Mouse (Mus musculus) cerebellum, adult 2 months (tissue): Measurements from ENCODE around the gene F8a. TPM values are rescaled to one million over a fixed set of nuclear protein-coding genes. Genes with fewer than 3 reads are reported as not detected.

Source experiments
- polyA plus RNA-seq: library from polyadenylated mRNA; depleted of rRNA; stranded (reverse); fragments of >200 nt; gene quantifications from 2 replicates; pipeline ENCODE4 v1.2.3, GENCODE M21; 2012; rRNA removed

F8a gene
- polyA plus RNA-seq, 1 experiment, result 17.1 TPM

Other genes starting within 250 kb of the F8a start
- gene Zfp185, start 241.0 kb upstream of the F8a start, polyA plus RNA-seq, result 0.41 and 0.95 TPM in 2 replicates
- 0.13 TPM in 2 replicates for gene Pnma5, start 191.2 kb upstream of the F8a start, polyA plus RNA-seq
- 17.3 and 19.4 TPM in 2 replicates for gene Pnma3, start 163.5 kb upstream of the F8a start, polyA plus RNA-seq
- gene Xlr4a, start 145.8 kb upstream of the F8a start, polyA plus RNA-seq, result 0.21 and 0.54 TPM in 2 replicates
- 2.3 and 3.3 TPM in 2 replicates for gene Xlr3a, start 131.2 kb upstream of the F8a start, polyA plus RNA-seq
- gene Gm14685, start 111.2 kb upstream of the F8a start, polyA plus RNA-seq, result 0.16 TPM in 1 of 2 replicates, not detected in the other
- gene Xlr5b, start 79.5 kb upstream of the F8a start, polyA plus RNA-seq, result 0.07 TPM in 1 of 2 replicates, not detected in the other
- gene DXBay18, start 78.8 kb upstream of the F8a start, polyA plus RNA-seq, result 0.13 and 0.32 TPM in 2 replicates
- not detected in 2 replicates for gene Spin2d, start 51.3 kb upstream of the F8a start, polyA plus RNA-seq
- 9.1 and 13.1 TPM in 2 replicates for gene Xlr3b, start 36.1 kb upstream of the F8a start, polyA plus RNA-seq
- gene Xlr4b, start 14.0 kb upstream of the F8a start, polyA plus RNA-seq, result 0.29 and 0.54 TPM in 2 replicates
- gene Xlr4c, start 14.8 kb downstream of the F8a start, polyA plus RNA-seq, result not detected in 2 replicates
- 0.08 and 0.15 TPM in 2 replicates for gene Xlr3c, start 37.1 kb downstream of the F8a start, polyA plus RNA-seq
- gene Xlr5a, start 64.7 kb downstream of the F8a start, polyA plus RNA-seq, result not detected in 2 replicates
- not detected in 2 replicates for gene Xlr5c, start 64.7 kb downstream of the F8a start, polyA plus RNA-seq
- not detected in 2 replicates for gene Gm45015, start 108.5 kb downstream of the F8a start, polyA plus RNA-seq
- 20.1 and 20.6 TPM in 2 replicates for gene Zfp275, start 114.3 kb downstream of the F8a start, polyA plus RNA-seq
- gene Gm18336, start 170.4 kb downstream of the F8a start, polyA plus RNA-seq, result 0.40 and 0.41 TPM in 2 replicates
- 0.55 and 0.61 TPM in 2 replicates for gene Zfp92, start 182.8 kb downstream of the F8a start, polyA plus RNA-seq
- 0.14 TPM in 1 of 2 replicates, not detected in the other for gene Trex2, start 207.1 kb downstream of the F8a start, polyA plus RNA-seq
- gene Haus7, start 230.8 kb downstream of the F8a start, polyA plus RNA-seq, result 18.6 and 18.7 TPM in 2 replicates